Mouse (Mus musculus) kidney, postnatal 14 days (tissue): Measurements from ENCODE around the gene Aph1c.
"Not testable (repeated sequence)": the region's sequence is repeated elsewhere in the genome, so short reads cannot be mapped to it uniquely, and the experiment has no call there.

Experiments used
- DNase-seq: peaks from one replicate; pipeline ENCODE4 v3.0.0; 2022; ENCODE audit warnings: mixed read lengths

Aph1c gene

GRCm38 (mm10) chr9:66825990-66826389 lies 8.5 kb downstream of the Aph1c start:
- peak; percentile 55 for DNase-seq

GRCm38 (mm10) chr9:66822255-66822654 lies 12.3 kb downstream of the Aph1c start:
- not testable (repeated sequence) for DNase-seq

GRCm38 (mm10) chr9:66820996-66821395 lies 13.5 kb downstream of the Aph1c start:
- DNase-seq, result no peak

- DNase-seq, result no peak
Observed at GRCm38 (mm10) chr9:66813392-66813791, 21.1 kb downstream of the Aph1c start.

GRCm38 (mm10) chr9:66805951-66806350 lies 28.6 kb downstream of the Aph1c start:
- not testable (repeated sequence) for DNase-seq

GRCm38 (mm10) chr9:66801947-66802346 lies 32.6 kb downstream of the Aph1c start:
- DNase-seq, result no peak

- no peak for DNase-seq
Observed at GRCm38 (mm10) chr9:66796739-66797138, 37.8 kb downstream of the Aph1c start, which contains the start of gene Gm10647. Gm10647 (plus strand) TSS chr9:66797039.

- peak; percentile 98 for DNase-seq
Observed at GRCm38 (mm10) chr9:66795464-66796324, 38.8 kb downstream of the Aph1c start, which contains the start of gene Aph1b. Aph1b (minus strand) TSS chr9:66795490.

- no peak for DNase-seq
Observed at GRCm38 (mm10) chr9:66794629-66795463, 39.7 kb downstream of the Aph1c start.

- peak; percentile 50 for DNase-seq
Observed at GRCm38 (mm10) chr9:66787821-66788220, 46.7 kb downstream of the Aph1c start.

GRCm38 (mm10) chr9:66784552-66784951 lies 50.0 kb downstream of the Aph1c start:
- not testable (repeated sequence) for DNase-seq

GRCm38 (mm10) chr9:66770701-66771100 lies 63.8 kb downstream of the Aph1c start:
- DNase-seq, result peak; percentile 53

- peak; percentile 86 for DNase-seq
Observed at GRCm38 (mm10) chr9:66769275-66769674, 65.3 kb downstream of the Aph1c start.

GRCm38 (mm10) chr9:66768721-66769120 lies 65.8 kb downstream of the Aph1c start:
- DNase-seq, result peak; percentile 32
